Mouse (Mus musculus): ENCODE data around the gene Anp32e. TPM values are rescaled to one million over a fixed set of nuclear protein-coding genes. Genes with fewer than 3 reads are reported as not detected.
A peak's percentile ranks its signal among the peaks of the same experiment; 100 is the strongest.
"Not testable (repeated sequence)": the region's sequence is repeated elsewhere in the genome, so short reads cannot be mapped to it uniquely, and the experiment has no call there.

Gene Anp32e
- polyA plus RNA-seq, 1 experiment from 2014 or later, result 159 TPM

- 6% methylated on average over 7 of the region's 7 CpGs for WGBS
- H3K36me3 ChIP-seq, result no peaks in the 10 kb centered on the region
- H3K4me1 ChIP-seq, result 0 out of 2 replicates have a peak, but pooled peaks cover 3% of the 10 kb centered on the region
- ATAC-seq (ENCODE audit: insufficient read depth, low FRiP score, low read depth), result no peak
- H3K27me3 ChIP-seq (replicated peaks), result no peaks in the 10 kb centered on the region
- H3K9ac ChIP-seq, result no peak overlapping the region; the same call in 1 of the 2 replicates
- H3K4me3 ChIP-seq (replicated peaks), result no peak overlapping the region
- peak overlapping the region; percentile 40 for H3K4me2 ChIP-seq
- H3K9me3 ChIP-seq, result no peaks in the 10 kb centered on the region
- no peak overlapping the region for H3K27ac ChIP-seq
Observed at GRCm38 (mm10) chr3:95965518-95966451, 36.7 kb downstream of the Anp32e start.

GRCm38 (mm10) chr3:95969277-95969676, 40.2 kb downstream of the Anp32e start:
- H3K27ac ChIP-seq, result no peak overlapping the region
- H3K4me3 ChIP-seq (replicated peaks), result no peak overlapping the region
- no peaks in the 10 kb centered on the region for H3K9me3 ChIP-seq
- no peak for ATAC-seq (ENCODE audit: insufficient read depth, low FRiP score, low read depth)
- no peaks in the 10 kb centered on the region for H3K36me3 ChIP-seq
- 0 out of 2 replicates have a peak, but pooled peaks cover 9% of the 10 kb centered on the region for H3K4me1 ChIP-seq
- peaks cover 8% of the 10 kb centered on the region; the same call in 1 of the 2 replicates for H3K27me3 ChIP-seq (replicated peaks)
- H3K4me2 ChIP-seq, result no peak overlapping the region
- no peak overlapping the region for H3K9ac ChIP-seq
- 73% methylated on average over 1 of the region's 1 CpGs for WGBS

DNA sequence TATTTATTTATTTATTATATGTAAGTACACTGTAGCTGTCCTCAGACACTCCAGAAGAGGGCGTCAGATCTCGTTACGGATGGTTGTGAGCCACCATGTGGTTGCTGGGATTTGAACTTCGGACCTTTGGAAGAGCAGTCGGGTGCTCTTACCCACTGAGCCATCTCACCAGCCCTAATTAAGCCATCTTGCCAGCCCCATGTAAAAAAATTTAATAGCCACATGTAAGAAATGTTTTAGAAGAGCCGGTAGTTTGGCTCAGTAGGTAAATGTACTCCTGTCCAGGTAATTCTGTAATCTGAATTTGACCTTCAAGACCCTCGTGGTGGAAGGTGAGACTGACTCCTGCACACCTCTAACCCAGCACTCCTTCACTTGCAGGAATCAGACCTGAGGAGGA, 41.6 kb downstream of the Anp32e start:
- H3K27ac ChIP-seq; H3K4me3 ChIP-seq (replicated peaks); ATAC-seq (ENCODE audit: insufficient read depth, low FRiP score, low read depth); H3K9ac ChIP-seq; H3K27me3 ChIP-seq (replicated peaks); H3K4me2 ChIP-seq; H3K36me3 ChIP-seq; H3K9me3 ChIP-seq; H3K4me1 ChIP-seq: not testable (repeated sequence)
- WGBS, result 52% methylated on average over 7 of the region's 7 CpGs

DNA sequence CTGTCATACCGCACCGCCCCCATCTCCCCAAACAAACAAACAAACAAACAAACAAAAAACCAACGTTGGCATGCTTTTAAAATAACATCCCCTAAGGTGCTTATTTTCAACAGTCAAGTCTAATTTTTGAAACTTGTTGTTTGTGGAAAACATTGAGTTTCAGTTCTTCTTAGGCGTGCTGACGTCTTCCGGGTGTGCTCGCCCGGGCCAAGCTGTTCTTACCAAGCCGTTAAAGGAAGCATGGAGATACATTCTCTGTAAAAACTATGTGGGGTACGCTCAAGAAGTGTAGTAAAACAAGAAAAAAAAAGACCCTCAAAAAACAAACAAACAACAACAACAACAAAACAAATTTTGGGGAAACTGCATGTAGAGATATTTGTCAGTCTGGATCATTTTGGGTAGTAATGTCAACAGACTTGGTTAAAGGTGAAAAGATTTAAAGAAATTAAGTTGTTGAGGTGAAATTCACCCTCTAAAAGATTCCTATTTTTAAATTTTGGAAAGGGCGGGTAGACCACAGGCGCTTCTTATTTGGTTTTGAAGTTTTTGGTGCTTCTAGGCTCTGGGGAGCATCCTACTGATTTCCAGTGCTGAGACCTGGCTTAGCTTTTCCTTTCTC, 43.3 kb downstream of the Anp32e start:
- Histone ChIP-seq H3K9ac (no peak overlapping the region), H3K4me1 (0 out of 2 replicates have a peak, but pooled peaks cover 6% of the 10 kb centered on the region), H3K36me3 (no peaks in the 10 kb centered on the region), H3K4me2 (peak overlapping the region; percentile 56), H3K9me3 (no peaks in the 10 kb centered on the region), H3K27me3 (replicated peaks) (peaks cover 9% of the 10 kb centered on the region; the same call in 1 of the 2 replicates), H3K4me3 (replicated peaks) (peak overlapping the region; percentile 24), H3K27ac (no peak overlapping the region)
- WGBS, result 73% methylated on average over 12 of the region's 12 CpGs
- no peak for ATAC-seq (ENCODE audit: insufficient read depth, low FRiP score, low read depth)

DNA sequence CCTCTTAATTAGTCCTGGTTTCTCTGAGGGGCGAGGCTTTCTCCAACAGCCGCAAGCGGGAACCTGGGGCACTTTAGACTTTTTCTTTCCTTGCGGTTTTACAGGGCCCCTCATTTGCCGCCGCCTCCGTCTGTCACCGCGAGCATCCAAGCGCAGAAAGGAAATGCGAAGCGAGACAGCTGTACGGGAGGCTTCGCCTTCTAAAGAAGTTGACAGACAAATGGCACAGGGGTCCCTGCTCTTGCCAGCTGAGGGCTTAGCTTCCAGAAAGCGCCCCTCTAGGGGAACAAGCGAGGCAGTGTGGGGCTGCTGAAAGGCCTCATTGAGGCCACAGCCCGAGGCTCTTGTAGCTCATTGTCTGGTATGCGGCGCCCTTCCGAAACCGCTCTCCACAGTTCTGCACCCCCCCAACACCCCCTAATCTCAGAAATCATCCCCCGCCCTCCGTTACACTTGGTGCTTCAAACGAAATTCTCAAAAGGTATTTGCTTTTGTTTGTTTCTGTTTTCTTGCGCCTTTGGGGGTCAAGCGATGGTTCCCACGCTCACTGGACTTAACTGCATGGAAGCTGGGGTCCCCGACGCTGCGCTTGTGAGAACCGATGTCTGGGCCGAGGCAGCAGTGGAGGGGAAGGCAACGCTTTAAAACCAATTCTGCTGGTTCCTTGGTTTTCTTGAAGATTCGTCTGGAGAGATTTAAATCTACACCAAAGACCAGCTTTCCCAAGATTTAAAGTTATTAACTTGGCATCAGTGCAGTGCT, 44.0 kb downstream of the Anp32e start:
- H3K4me1 ChIP-seq, result 0 out of 2 replicates have a peak, but pooled peaks cover 6% of the 10 kb centered on the region
- 10% methylated on average over 34 of the region's 34 CpGs for WGBS
- ATAC-seq (ENCODE audit: insufficient read depth, low FRiP score, low read depth), result no peak; the same call in 1 of the 2 replicates

GRCm38 (mm10) chr3:95977079-95977478, 48.0 kb downstream of the Anp32e start:
- 53% methylated on average over 3 of the region's 3 CpGs for WGBS

More for the DNA sequence above, 44.0 kb downstream of the Anp32e start:
- no peak overlapping the region for H3K9ac ChIP-seq
- peak overlapping the region; percentile 24 for H3K4me3 ChIP-seq (replicated peaks)
- H3K36me3 ChIP-seq, result no peaks in the 10 kb centered on the region
- peaks cover 9% of the 10 kb centered on the region; the same call in 1 of the 2 replicates for H3K27me3 ChIP-seq (replicated peaks)
- no peaks in the 10 kb centered on the region for H3K9me3 ChIP-seq
- no peak overlapping the region for H3K27ac ChIP-seq
- H3K4me2 ChIP-seq, result peak overlapping the region; percentile 56

GRCm38 (mm10) chr3:95977587-95977986, 48.5 kb downstream of the Anp32e start:
- not testable (repeated sequence) for H3K9ac ChIP-seq; H3K9me3 ChIP-seq; H3K27me3 ChIP-seq (replicated peaks); H3K27ac ChIP-seq; H3K36me3 ChIP-seq; H3K4me2 ChIP-seq; H3K4me3 ChIP-seq (replicated peaks); ATAC-seq (ENCODE audit: insufficient read depth, low FRiP score, low read depth); H3K4me1 ChIP-seq
- 92% methylated on average over 7 of the region's 7 CpGs for WGBS

More at GRCm38 (mm10) chr3:95977079-95977478, 48.0 kb downstream of the Anp32e start:
- no peak overlapping the region for H3K9ac ChIP-seq
- no peak overlapping the region for H3K27ac ChIP-seq
- H3K27me3 ChIP-seq (replicated peaks), result peaks cover 9% of the 10 kb centered on the region; the same call in 1 of the 2 replicates
- no peaks in the 10 kb centered on the region for H3K9me3 ChIP-seq
- H3K4me2 ChIP-seq, result no peak overlapping the region
- H3K36me3 ChIP-seq, result no peaks in the 10 kb centered on the region
- no peak overlapping the region for H3K4me3 ChIP-seq (replicated peaks)
- H3K4me1 ChIP-seq, result 0 out of 2 replicates have a peak, but pooled peaks cover 6% of the 10 kb centered on the region
- no peak for ATAC-seq (ENCODE audit: insufficient read depth, low FRiP score, low read depth)

GRCm38 (mm10) chr3:95978265-95978664, 49.2 kb downstream of the Anp32e start:
- H3K27ac ChIP-seq, result no peak overlapping the region
- H3K4me3 ChIP-seq (replicated peaks), result no peak overlapping the region
- H3K36me3 ChIP-seq, result no peaks in the 10 kb centered on the region
- H3K4me2 ChIP-seq, result no peak overlapping the region
- WGBS, result 71% methylated on average over 9 of the region's 9 CpGs
- no peak overlapping the region for H3K9ac ChIP-seq
- H3K9me3 ChIP-seq, result no peaks in the 10 kb centered on the region
- ATAC-seq (ENCODE audit: insufficient read depth, low FRiP score, low read depth), result no peak
- H3K4me1 ChIP-seq, result 0 out of 2 replicates have a peak, but pooled peaks cover under 1% of the 10 kb centered on the region
- peaks cover 9% of the 10 kb centered on the region; the same call in 1 of the 2 replicates for H3K27me3 ChIP-seq (replicated peaks)

GRCm38 (mm10) chr3:95980276-95980970, 51.4 kb downstream of the Anp32e start:
- ATAC-seq (ENCODE audit: insufficient read depth, low FRiP score, low read depth), result no peak
- H3K9ac ChIP-seq, result no peak overlapping the region
- no peaks in the 10 kb centered on the region for H3K27me3 ChIP-seq (replicated peaks)
- H3K9me3 ChIP-seq, result no peaks in the 10 kb centered on the region
- no peaks in the 10 kb centered on the region for H3K36me3 ChIP-seq
- H3K27ac ChIP-seq, result no peak overlapping the region
- WGBS, result 81% methylated on average over 12 of the region's 12 CpGs
- H3K4me3 ChIP-seq (replicated peaks), result no peak overlapping the region
- peaks cover 5% of the 10 kb centered on the region for H3K4me1 ChIP-seq
- H3K4me2 ChIP-seq, result no peak overlapping the region

GRCm38 (mm10) chr3:95982129-95982528, 53.1 kb downstream of the Anp32e start:
- no peaks in the 10 kb centered on the region for H3K36me3 ChIP-seq
- ATAC-seq (ENCODE audit: insufficient read depth, low FRiP score, low read depth), result no peak

More at GRCm38 (mm10) chr3:95982129-95982528, 53.1 kb downstream of the Anp32e start:
- Histone ChIP-seq H3K27me3 (replicated peaks) (no peaks in the 10 kb centered on the region), H3K4me3 (replicated peaks) (no peak overlapping the region), H3K9ac (no peak overlapping the region), H3K9me3 (no peaks in the 10 kb centered on the region), H3K4me2 (no peak overlapping the region), H3K4me1 (peaks cover 22% of the 10 kb centered on the region), H3K27ac (no peak overlapping the region)
- 87% methylated on average over 4 of the region's 4 CpGs for WGBS

Measured in stomach, embryonic 15.5 days (tissue).